Mouse (Mus musculus): ENCODE data around the gene Fubp1.

The Fubp1 gene

DNA sequence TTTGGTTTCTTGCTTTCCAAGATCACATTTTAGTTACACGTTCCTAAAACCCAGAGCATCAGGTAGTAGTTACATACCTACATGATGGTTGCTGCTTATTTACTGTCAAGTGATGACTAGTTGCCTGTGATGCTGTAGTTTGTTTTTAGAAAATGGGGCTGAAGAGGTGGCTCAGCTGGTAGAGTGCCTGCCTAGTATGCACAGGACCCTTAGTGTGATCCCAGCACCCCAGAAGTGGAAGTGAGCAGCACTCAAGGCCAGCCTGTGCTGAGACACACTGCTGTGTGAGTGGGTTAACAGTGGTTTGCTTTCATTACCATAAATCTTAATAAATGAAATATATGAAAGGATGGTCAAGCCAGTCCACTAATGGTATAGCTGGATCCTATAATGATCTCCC lies 29.4 kb downstream of the Fubp1 start:
- DNase-seq: no peak

DNA sequence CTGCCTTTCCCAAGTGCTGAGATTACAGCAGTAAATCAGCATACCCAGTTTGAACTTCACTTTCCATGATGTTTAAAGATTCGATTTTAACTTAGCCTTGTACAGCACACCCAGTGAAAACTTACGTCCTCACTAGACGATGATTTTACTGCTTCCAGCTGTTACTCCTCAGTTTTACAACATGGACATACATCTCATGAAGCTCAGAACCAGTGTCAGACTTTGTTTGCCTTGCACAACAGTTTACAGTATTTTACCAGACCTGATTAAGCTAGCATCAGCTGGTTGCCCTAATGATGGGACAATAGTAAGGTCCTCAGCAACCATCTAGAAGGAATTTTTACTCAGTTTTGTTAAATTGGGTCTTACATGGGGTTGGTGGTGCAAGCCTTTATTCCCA lies 30.9 kb downstream of the Fubp1 start:
- DNase-seq: no peak

DNA sequence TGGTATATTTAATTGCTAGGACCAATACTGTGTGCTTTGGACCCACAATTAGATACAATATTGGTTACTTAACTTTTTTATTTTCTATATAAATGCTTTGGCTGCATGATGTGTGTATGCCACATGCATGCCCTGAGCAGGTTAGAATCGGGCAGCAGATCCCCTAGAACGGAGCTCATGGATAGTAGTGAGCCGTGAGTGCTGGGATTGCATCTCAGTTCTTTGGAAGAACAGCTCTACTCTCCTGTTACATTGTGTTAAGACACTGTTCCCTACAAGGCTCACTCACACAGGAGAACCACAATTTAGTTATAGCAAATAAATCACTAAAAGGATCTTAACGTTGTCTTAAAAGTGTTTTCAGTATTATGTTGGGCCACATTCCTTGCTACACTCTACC lies 33.1 kb downstream of the Fubp1 start:
- no peak for DNase-seq

DNA sequence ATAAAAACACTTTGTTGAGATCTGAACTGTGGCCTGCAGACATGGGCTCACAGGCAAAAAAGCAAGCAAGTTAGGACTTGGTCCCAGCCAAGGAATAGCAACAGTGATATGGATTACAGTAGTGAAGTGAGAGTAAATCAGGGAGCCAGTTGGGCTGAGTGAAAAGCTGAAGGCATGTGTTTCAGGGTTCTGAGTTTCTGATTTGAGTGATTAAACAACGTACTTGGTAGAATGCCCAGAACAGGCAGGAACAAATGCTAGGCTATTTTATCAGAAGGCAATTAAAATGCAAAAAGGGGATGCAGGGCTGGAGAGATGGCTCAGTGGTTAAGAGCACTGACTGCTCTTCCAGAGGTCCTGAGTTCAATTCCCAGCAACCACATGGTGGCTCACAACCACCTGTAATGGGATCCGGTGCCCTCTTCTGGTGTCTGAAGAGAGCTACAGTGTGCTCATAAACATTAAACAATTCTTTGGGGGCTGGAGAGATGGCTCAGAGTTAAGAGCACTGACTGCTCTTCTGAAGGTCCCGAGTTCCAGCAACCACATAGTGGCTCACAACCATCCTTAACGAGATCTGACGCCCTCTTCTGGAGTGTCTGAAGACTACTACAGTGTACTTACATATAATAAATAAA lies 35.2 kb downstream of the Fubp1 start:
- no peak for DNase-seq

DNA sequence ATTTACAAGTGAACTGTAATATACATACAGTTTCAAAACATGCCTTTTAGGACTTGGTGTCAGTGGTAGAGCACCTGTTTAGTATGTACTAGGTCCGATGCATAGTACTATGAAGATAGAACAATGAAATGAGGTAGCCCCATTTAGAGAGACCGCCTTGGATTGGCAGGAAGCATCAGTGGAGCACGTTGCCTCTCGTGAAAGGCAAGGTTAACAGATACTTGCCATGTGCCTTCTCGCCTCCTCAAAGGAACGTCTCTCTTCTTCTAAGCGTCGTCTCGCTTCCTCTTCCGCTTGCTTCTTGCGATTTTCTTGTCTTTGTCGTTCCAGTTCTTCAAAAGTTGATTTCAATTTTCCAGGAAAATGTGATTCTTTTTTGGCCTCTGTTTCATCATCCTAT lies 37.5 kb downstream of the Fubp1 start:
- no peak for DNase-seq

DNA sequence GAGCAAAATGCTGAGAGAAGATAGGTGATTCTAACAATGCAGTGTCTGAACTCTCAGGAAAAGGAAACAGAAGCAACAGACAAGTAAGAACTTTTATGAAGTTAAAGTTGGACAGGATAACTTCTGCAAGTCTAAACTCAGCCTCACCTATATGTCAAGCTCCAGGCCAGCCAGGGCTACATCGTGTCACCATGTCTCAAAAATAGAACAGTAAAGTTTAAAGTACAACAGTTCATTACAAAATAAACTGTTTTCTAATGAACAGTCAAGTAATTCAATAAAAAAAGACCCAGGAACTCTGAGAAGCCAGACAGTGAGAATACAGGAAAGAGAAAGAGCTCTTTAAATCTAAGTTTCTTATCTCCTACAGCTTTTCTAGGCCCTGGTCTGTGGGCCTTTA lies 40.3 kb downstream of the Fubp1 start:
- no peak for DNase-seq

DNA sequence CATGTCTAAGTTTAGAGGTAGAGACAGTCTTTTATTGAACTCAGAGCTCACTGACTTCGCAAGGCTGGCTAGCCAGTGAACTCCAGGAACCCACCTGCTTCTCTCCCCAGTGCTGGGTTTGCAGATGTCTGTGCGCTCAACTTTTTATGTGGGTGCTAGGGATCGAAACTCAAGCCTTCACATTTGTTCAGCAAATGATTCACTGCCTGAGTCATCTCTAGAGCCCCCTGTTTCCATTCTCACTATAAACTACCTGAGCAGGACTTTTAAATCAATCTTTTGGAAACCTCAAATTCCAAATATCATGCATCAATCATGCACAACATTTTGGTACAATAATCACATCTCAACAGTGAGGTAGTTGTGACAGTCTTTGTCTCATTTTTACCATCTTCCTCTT lies 47.3 kb downstream of the Fubp1 start:
- DNase-seq: no peak

DNA sequence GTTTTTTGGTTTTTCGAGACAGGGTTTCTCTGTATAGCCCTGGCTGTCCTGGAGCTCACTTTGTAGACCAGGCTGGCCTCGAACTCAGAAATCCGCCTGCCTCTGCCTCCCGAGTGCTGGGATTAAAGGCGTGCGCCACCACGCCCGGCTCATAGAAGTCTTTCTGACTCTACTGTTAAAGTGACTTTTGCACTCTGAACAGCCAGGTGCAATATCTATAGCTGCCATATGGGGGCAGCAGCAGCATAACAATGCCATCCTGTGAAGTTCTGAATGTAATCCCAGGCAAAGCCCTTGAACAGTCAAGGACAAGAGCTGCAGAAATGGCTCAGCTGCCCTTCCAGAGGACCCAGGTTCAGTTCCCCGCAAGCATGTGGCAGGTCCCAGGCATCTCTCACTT lies 49.2 kb downstream of the Fubp1 start:
- DNase-seq: peak; percentile 48

DNA sequence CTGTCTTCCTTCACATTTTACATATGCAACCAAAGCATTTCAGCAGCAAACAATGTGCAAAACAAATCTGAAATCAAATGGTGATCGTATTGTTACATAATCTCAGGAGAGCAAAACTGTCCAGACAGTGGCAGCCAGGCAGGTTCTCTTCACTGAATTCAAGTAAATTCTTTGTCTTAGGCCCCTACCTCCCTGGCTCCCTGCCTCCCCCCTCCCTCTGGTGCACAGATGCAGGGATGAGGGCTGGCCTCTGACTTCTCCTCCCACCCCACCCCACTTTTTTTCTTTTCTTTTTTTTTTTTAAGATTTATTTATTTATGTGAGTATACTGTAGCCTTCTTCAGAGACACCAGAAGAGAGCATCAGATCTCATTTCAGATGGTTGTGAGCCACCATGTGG lies 50.1 kb downstream of the Fubp1 start:
- DNase-seq: no peak

DNA sequence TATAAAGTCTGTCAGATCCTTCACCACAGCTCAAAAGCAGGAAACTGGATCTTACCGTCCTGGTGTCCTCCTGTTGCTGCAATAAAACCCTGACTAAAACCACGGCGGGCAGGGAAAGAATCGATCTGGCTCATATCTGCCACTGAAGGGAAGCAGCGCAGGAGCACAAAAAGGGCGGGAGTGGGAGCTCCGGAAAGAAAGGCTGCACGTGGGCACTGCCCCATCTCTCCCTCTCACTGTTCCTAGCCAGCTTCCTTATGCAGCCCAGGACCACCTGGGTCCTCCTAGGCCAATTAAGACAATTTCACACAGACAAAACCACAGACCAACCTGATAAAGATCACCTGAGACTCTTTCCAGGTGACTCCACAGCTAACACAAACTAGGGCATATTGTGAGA lies 51.2 kb downstream of the Fubp1 start:
- no peak for DNase-seq

DNA sequence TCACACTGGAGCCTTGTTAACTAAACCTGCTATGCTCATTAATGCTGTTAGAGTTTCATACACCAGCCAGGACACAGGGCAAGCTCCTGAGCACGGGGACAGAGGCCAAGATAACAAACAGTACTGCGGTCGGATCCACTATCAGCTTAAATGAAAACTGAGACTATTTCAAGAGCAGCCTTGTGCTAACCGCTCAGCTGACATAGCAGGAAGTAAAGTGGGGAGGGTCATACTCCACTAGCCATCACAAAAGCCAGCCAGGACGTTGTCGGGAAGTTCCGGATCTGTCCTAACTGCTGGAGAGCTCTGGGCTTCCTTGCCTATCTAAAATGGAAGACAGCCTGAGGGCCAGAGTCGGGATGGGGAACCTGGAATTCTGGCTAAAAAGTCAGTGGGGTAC lies 51.7 kb downstream of the Fubp1 start:
- no peak for DNase-seq

DNA sequence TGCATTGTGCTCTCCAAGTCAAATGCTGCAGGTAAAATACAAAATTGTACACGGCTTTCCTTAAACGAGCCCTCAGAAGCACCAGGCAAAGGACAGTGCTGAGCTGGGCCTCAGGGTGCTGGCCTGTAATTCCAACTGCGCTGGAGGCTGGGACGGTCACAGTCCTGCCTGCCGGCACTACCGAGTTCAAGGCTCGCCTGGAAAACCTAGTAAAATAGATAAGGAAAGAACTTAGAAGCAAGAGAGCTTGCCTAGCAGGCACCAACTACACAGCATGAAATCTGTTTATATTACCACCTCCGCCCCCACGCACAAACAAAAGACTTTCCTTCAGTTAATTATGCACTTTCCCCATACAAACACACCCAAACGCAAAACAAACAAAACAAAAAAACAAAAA lies 54.2 kb downstream of the Fubp1 start:
- DNase-seq: no peak

DNA sequence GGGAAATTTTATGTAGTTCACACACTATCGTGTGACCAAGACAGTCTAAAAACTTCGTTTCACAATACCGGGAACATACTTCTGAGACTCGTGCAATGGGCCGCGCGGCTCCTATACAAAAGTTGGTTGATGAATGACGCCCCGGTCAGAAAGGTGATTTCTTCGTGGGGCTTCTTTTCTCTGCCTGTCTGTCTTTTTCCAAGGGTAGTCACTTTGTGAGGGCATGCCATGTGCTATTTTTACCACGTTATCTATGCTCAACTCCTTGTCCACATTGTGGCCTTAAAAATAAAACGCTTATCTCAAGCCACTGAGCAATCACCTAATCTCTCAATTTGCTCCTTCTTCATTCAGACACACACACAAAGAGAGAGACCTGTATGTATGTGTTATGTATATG lies 54.6 kb downstream of the Fubp1 start:
- DNase-seq: no peak

DNA sequence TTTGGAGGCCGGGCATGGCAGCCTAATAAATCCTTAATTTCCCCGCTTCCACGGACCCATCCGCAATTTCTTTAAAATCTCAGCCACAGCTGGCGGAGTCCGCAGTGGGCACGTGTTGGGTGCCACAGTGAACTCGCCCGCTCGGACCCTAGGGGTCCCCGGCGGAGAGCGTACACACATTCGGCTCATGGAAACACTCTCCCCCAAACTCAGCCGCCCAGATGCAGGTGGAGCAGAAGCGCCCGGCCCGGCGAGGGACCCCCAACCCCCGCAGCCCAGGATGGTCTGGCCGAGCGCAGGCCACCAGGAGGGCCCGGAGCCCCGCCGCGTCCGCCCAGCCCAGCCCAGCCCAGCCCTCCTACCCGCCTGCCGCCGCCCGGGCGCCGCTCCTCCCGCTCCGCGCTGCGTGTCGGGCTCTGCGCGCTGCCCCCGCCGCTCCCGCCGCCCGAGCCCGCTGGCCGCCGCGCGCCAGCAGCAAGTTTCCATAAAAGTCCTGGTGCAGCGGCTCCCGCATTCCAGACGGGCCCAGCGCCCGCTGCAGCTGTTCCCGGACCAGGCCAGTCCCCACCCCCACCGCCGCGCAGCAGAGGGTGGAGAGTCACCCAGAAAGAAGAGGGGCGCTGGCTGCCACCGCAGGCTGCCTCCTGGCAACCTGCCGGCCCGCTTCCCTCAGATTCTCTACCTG lies 55.3 kb downstream of the Fubp1 start:
- peak; percentile 16 for DNase-seq

DNA sequence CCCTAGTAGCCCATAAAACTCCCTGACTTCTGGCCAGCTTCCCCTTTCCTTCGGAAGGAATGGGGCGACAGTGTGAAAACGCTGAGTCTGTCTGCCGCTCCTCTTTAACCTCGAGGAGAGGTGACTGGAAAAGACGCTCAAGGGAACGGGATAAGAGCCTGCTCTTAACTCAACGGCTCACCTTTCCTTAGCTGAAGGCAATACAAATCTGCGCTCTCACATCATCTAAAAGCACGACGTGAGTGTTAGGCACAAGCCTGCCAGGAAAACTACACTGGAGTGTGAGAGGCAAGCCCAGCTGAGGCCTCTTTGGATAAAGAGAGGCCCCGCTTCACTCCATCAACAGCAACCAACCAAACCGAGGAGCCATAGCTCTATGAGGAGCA lies 55.8 kb downstream of the Fubp1 start, which contains the start of gene Nexn:
TSS of gene Nexn (minus strand) at position 315 of the 386 bp plus-strand sequence.
- no peak for DNase-seq

DNA sequence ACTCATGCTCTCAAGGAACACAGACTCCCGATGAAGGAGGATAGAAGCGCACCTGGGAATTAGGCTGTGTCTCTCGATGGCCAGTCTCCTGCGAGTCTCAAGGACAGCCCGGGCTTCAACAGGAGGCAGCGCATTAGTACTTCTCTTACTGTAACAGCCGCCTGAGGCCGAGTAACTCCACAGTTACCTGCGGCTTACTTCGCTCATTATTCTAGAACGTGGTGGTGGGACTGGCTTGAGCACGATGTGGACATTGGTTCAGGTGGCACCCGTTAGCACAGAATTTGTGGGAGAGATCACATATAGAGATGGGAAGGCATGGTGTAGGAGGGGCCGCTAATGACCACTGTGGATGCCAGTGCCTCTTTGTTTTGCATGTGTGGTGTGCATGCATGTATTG lies 57.9 kb downstream of the Fubp1 start:
- DNase-seq: no peak

DNA sequence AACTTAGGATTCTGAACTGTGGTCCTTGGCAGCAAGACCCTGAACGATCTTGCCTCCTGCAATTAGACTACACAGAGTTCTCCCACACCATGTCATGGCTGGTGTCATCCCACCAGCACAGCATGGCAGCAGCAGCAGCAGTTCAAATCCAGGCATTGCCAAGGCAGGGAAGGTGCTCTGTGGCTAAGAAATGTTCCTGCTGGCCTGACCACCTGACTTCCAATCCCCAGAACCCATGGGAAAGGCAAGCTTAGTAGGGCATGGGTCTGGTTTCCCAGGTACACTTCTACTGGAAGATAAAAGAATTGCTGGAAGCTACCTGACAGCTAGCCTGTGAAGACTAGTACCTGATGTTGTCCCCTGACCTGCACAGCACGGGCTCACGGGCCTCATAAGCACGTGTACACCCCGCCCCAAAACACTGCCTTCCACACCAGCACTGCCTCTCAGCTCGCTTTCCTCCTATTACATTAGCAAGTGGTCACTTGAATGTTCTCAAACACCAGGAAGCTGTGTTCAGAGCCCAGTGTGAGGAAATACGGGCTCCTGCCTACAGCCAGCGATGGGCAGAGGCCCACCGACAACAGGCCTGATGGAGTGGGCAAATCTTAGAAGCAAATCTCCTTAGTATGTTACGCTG lies 61.0 kb downstream of the Fubp1 start:
- no peak for DNase-seq

DNA sequence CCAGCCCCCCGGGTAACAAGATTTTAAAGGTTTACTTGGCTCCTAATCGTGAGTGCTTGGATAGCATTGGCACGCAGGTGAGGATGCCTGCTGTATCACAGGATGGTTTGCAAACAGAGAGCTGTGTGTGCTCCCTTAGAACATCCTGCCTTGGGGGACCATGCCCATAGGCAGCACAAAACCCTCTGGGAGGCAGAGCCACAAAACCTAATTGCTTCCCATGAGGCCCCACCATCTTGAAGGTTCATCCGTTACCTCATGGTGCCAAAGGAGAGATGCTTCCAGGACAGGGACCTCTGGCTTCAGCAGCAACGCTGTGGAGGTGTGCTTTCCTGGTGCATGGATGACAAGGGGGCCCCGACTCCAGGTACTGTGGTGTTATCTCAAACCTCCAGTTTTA lies 61.7 kb downstream of the Fubp1 start:
- no peak for DNase-seq

DNA sequence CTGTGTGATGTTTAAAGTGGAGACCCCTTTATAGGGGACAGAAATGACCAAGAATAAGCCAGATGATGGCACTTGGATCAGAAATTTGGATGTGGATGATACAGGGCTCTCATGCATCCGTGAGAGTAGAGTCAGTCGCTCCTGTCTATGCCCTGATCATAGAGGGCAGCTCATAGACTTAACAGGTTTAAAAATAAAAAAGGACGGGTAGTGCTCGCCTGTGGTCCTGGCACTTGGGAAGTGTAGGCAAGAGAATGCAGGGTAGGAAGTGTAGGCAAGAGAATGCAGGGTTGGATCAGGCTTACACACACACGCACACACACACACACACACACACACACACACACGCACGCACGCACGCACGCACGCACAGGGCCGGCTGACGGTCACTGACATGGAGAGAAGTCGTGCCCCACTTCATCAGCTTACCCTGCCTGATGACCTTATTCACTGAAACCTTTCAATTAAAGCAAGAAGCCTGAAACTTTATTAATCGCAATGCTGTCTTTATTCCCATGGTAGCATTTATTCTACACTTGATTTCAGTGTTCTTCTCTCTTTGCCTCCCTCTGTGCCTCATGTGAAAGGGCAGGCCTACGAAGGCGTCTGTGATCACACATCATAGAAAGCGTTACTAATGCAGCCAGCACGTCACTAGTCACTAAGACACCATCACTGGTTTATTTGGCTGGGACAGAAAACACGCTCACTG lies 62.9 kb downstream of the Fubp1 start:
- DNase-seq: no peak

DNA sequence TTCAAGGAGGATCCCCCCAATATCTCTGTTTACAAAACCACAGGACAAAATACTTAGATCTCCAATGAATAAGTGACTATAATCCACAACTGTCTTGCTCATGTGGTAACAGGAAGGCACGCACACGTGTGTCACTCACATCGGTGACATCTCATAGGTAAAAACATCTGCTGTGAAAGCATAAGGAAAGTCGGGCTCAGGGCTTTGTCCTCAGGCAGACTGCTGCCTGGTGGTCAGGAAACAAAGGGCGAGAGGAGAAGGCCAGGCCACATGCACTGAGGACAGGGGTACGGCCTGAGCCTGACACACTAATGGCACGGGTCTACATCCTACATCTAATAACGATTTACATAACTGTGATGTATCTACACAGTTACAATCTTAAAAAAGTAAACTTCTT lies 64.8 kb downstream of the Fubp1 start:
- DNase-seq: no peak

DNA sequence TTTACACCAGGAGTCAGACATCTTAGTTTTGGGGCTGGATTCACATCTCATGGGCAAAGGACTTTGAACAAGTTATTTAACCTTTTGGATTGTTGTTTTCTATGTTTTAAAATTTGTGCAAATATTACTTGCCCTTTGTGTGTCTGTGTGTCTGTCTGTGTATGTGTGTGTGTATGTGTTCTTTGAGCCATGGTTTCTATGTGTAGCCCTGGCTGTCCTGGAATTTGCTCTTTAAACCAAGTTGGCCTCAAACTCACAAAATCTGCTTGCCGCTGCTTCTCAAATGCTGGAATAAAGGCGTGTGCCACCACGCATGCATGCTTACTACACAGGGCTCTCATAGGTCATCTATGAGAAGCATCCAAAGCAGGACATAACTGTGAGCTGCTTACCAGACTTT lies 66.7 kb downstream of the Fubp1 start:
- DNase-seq: no peak

DNA sequence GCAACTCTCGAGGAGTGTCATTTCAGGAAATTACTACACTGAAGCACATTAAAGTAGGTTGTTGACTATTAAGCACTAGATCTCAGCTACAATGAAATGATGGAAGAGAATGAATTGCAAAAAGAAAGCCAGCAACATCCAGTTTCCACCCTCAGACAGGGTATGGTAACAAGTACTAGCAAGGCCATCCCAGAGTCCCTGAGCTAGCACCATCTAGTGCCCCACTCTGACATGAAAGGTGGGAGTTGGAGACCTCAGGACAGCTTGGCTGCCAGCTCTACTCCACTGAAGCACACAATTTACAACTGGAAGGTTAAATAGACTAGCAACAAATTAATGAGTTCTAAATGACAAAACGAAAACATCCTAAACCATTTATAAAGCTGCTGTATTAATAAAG lies 67.7 kb downstream of the Fubp1 start:
- no peak for DNase-seq

DNA sequence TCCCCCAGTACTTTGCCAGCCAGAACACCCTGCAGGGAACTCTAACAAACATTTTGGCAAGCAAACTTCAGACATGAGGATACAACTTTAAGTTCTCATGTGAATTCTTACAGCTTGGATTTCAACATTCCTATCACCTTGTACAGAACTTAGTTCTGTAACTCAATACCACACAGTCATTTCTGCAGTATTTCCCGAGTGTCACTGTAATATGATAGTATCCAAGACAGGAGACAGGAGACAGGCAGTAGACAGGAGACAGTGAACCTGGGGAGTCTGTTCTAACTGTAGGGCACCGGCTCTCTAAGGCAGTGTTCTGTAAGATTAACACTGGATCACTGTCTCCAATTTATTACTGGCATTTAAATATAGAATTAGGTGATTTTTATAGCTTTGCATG lies 68.2 kb downstream of the Fubp1 start:
- DNase-seq: no peak

DNA sequence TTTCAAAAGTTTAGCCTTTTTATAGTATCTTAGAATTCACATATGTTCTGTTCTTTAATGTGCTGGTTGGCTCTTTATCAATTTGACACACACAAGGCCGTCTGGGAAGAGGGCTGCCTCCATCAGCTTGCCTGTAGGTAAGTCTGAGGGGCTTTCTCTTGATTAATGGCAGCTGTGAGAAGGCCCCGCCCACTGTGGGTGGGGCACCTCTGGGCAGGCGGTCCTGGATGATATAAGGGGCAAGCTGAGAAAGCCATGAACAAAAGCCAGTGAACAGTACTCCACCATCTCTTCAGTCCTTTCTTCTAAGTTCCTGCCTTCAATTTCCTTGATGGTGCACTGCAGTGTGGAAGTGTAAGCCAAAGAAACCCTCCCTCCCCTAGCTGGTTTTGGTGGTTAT lies 71.9 kb downstream of the Fubp1 start:
- no peak for DNase-seq

Data from cerebellum, adult 8-10 months (tissue).